Mouse (Mus musculus): Measurements from ENCODE around the gene Btg4. TPM values are rescaled to one million over a fixed set of nuclear protein-coding genes. Genes with fewer than 3 reads are reported as not detected.
A peak's percentile ranks its signal among the peaks of the same experiment; 100 is the strongest.

Gene Btg4
- total RNA-seq, 1 experiment = not detected

DNA sequence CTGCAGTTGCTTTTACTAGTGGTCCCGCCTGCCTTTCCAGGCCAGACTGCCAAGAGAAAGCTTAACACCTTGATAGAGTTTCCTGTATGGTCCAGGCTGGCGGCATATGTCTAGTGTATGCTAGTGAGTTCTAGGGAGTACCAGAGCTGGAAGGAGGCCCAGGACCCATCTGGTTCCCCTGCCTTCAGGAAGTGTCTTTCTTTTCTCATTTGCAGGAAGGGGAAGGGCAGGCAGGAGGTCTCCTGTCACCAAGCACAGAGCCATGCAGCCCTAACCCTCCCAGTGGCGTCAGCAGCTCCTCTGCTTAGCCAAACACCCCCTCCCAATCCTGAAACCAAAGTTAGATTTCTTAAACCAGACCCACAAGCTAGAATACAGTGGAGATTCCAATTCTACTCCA lies 15.1 kb downstream of the Btg4 start:
- H3K4me1 ChIP-seq (ENCODE audit: control insufficient read depth in 2 of 2, insufficient read depth in 2 of 2, low read length in 2 of 2, poor library complexity in 1 of 2) = 0 out of 4 replicates have a peak, but pooled peaks cover 1 to 2% of the 10 kb centered on the region in 2 experiments
- H3K36me3 ChIP-seq (ENCODE audit: control insufficient read depth, insufficient read depth, low read length, poor library complexity, severe bottlenecking) = no peaks in the 10 kb centered on the region
- H3K9ac ChIP-seq (ENCODE audit: insufficient read depth, low read depth, low read length, poor library complexity, severe bottlenecking) = no peak overlapping the region
- H3K27ac ChIP-seq (ENCODE audit: insufficient read depth, low read depth, low read length, poor library complexity, severe bottlenecking) = no peak overlapping the region
- no peaks in the 10 kb centered on the region for H3K9me3 ChIP-seq (ENCODE audit: control insufficient read depth, insufficient read depth, low read depth, low read length)
- DNase-seq (ENCODE audit: low read depth, low spot score) = peak; percentile 4
- TF ChIP-seq HCFC1 (IDR thresholded peaks at IDR 0.05; ENCODE audit: borderline replicate concordance, insufficient read depth, low read length) = no peak
- TF ChIP-seq ZNF384 (IDR thresholded peaks at IDR 0.05; ENCODE audit: low read depth, low read length) = no peak
- TF ChIP-seq CHD2 (IDR thresholded peaks at IDR 0.05; ENCODE audit: low read depth, low read length) = no peak
- TF ChIP-seq MAFK (IDR thresholded peaks at IDR 0.05; ENCODE audit: insufficient read depth, low read depth, low read length) = no peak
- H3K4me3 ChIP-seq (ENCODE audit: insufficient read depth in 1 of 2, low read depth in 1 of 2, low read length in 2 of 2, poor library complexity in 1 of 2, severe bottlenecking in 1 of 2) = peak overlapping the region in 1 of 2 experiments; percentile 36; a peak in 1 of 4 replicates
- in situ Hi-C loops (cut with MboI; ENCODE audit: low sequenced_read_pairs in 2 of 2, unreplicated experiment in 2 of 2) = no loop called here

DNA sequence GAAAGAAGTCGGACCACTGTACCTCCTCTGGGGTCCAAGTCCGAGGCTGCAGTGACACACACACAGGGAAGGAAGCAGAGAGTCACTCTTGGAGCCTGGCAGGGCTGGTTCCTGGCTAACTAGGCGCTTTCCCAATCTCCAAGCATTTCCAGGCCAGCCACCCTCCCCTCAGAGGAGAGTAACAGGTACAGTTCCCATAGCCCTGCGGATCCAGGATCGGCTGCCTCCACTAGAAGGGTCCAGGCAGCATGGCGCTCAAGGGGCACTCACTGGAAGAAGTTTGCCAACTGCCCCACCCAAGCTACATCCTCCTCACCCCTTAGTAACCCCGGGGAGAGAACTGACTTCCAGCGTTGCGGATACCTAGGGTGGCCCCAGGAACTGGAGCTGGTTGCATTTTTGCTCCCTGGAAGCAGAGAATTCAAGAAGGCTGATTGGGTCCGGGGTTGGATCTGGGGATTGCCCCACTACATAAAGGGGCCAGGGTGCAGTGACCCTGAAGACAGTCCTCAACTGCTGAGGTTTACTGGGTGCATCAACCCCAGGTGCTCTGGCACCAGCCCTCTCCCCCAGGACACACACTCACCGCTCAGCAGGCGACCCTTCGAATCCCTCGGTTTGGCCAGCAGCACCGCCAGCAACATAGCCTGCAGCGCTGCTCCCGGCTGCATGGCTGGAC lies 15.7 kb downstream of the Btg4 start:
- in situ Hi-C loops (cut with MboI; ENCODE audit: low sequenced_read_pairs in 2 of 2, unreplicated experiment in 2 of 2) = no loop called here
- Histone ChIP-seq H3K27ac (ENCODE audit: insufficient read depth, low read depth, low read length, poor library complexity, severe bottlenecking) (no peak overlapping the region), H3K9me3 (ENCODE audit: control insufficient read depth, insufficient read depth, low read depth, low read length) (no peaks in the 10 kb centered on the region), H3K4me1 (ENCODE audit: control insufficient read depth in 2 of 2, insufficient read depth in 2 of 2, low read length in 2 of 2, poor library complexity in 1 of 2) (0 out of 4 replicates have a peak, but pooled peaks cover 1 to 2% of the 10 kb centered on the region in 2 experiments), H3K9ac (ENCODE audit: insufficient read depth, low read depth, low read length, poor library complexity, severe bottlenecking) (peak overlapping the region; percentile 16; the same call in 1 of the 2 replicates), H3K4me3 (ENCODE audit: insufficient read depth in 1 of 2, low read depth in 1 of 2, low read length in 2 of 2, poor library complexity in 1 of 2, severe bottlenecking in 1 of 2) (peak overlapping the region; percentile 67 to 79), H3K36me3 (ENCODE audit: control insufficient read depth, insufficient read depth, low read length, poor library complexity, severe bottlenecking) (no peaks in the 10 kb centered on the region)
- DNase-seq (ENCODE audit: low read depth, low spot score) = peak; percentile 11
- no peak for TF ChIP-seq HCFC1 (IDR thresholded peaks at IDR 0.05; ENCODE audit: borderline replicate concordance, insufficient read depth, low read length)
- TF ChIP-seq CHD2 (IDR thresholded peaks at IDR 0.05; ENCODE audit: low read depth, low read length) = no peak
- TF ChIP-seq ZNF384 (IDR thresholded peaks at IDR 0.05; ENCODE audit: low read depth, low read length) = no peak
- TF ChIP-seq ZC3H11A (IDR thresholded peaks at IDR 0.05; ENCODE audit: borderline replicate concordance, low read depth, low read length) = no peak

- Histone ChIP-seq H3K27ac (ENCODE audit: insufficient read depth, low read depth, low read length, poor library complexity, severe bottlenecking) (no peak within 1 kb of the TSS), H3K9me3 (ENCODE audit: control insufficient read depth, insufficient read depth, low read depth, low read length) (no peaks in the 10 kb centered on the region), H3K36me3 (ENCODE audit: control insufficient read depth, insufficient read depth, low read length, poor library complexity, severe bottlenecking) (no peaks in the 10 kb centered on the region), H3K4me3 (ENCODE audit: insufficient read depth in 1 of 2, low read depth in 1 of 2, low read length in 2 of 2, poor library complexity in 1 of 2, severe bottlenecking in 1 of 2) (peak within 1 kb of the TSS; percentile 67 to 79), H3K9ac (ENCODE audit: insufficient read depth, low read depth, low read length, poor library complexity, severe bottlenecking) (peak within 1 kb of the TSS; percentile 16; the same call in 1 of the 2 replicates), H3K4me1 (ENCODE audit: control insufficient read depth in 2 of 2, insufficient read depth in 2 of 2, low read length in 2 of 2, poor library complexity in 1 of 2) (0 out of 4 replicates have a peak, but pooled peaks cover 1 to 2% of the 10 kb centered on the region in 2 experiments)
- peak; percentile 62 for DNase-seq (ENCODE audit: low read depth, low spot score)
- in situ Hi-C loops (cut with MboI; ENCODE audit: low sequenced_read_pairs in 2 of 2, unreplicated experiment in 2 of 2) = no loop called here
- TF ChIP-seq HCFC1 (IDR thresholded peaks at IDR 0.05; ENCODE audit: borderline replicate concordance, insufficient read depth, low read length) = no peak
- TF ChIP-seq MAFK (IDR thresholded peaks at IDR 0.05; ENCODE audit: insufficient read depth, low read depth, low read length) = peak; percentile 59
Measured at GRCm38 (mm10) chr9:51076979-51077315, 16.2 kb downstream of the Btg4 start, which contains the start of gene Layn. Gene Layn (minus strand): TSS chr9:51077094.

GRCm38 (mm10) chr9:51081614-51082013 lies 20.9 kb downstream of the Btg4 start:
- no peak for DNase-seq (ENCODE audit: low read depth, low spot score)
- Histone ChIP-seq H3K36me3 (ENCODE audit: control insufficient read depth, insufficient read depth, low read length, poor library complexity, severe bottlenecking) (no peaks in the 10 kb centered on the region), H3K9me3 (ENCODE audit: control insufficient read depth, insufficient read depth, low read depth, low read length) (no peaks in the 10 kb centered on the region), H3K4me1 (ENCODE audit: control insufficient read depth in 2 of 2, insufficient read depth in 2 of 2, low read length in 2 of 2, poor library complexity in 1 of 2) (0 out of 4 replicates have a peak, but pooled peaks cover 1 to 2% of the 10 kb centered on the region in 2 experiments), H3K27ac (ENCODE audit: insufficient read depth, low read depth, low read length, poor library complexity, severe bottlenecking) (no peak overlapping the region), H3K9ac (ENCODE audit: insufficient read depth, low read depth, low read length, poor library complexity, severe bottlenecking) (no peak overlapping the region), H3K4me3 (ENCODE audit: insufficient read depth in 1 of 2, low read depth in 1 of 2, low read length in 2 of 2, poor library complexity in 1 of 2, severe bottlenecking in 1 of 2) (no peak overlapping the region)
- in situ Hi-C loops (cut with MboI; ENCODE audit: low sequenced_read_pairs in 2 of 2, unreplicated experiment in 2 of 2) = no loop called here
- no peak for TF ChIP-seq HCFC1 (IDR thresholded peaks at IDR 0.05; ENCODE audit: borderline replicate concordance, insufficient read depth, low read length)
- no peak for TF ChIP-seq ZC3H11A (IDR thresholded peaks at IDR 0.05; ENCODE audit: borderline replicate concordance, low read depth, low read length)
- no peak for TF ChIP-seq MAFK (IDR thresholded peaks at IDR 0.05; ENCODE audit: insufficient read depth, low read depth, low read length)
- TF ChIP-seq ZNF384 (IDR thresholded peaks at IDR 0.05; ENCODE audit: low read depth, low read length) = no peak

- no peak overlapping the region for H3K27ac ChIP-seq (ENCODE audit: insufficient read depth, low read depth, low read length, poor library complexity, severe bottlenecking)
- H3K4me3 ChIP-seq (ENCODE audit: insufficient read depth in 1 of 2, low read depth in 1 of 2, low read length in 2 of 2, poor library complexity in 1 of 2, severe bottlenecking in 1 of 2) = no peak overlapping the region
- H3K9ac ChIP-seq (ENCODE audit: insufficient read depth, low read depth, low read length, poor library complexity, severe bottlenecking) = no peak overlapping the region
- no peaks in the 10 kb centered on the region for H3K36me3 ChIP-seq (ENCODE audit: control insufficient read depth, insufficient read depth, low read length, poor library complexity, severe bottlenecking)
- TF ChIP-seq ZNF384 (IDR thresholded peaks at IDR 0.05; ENCODE audit: low read depth, low read length) = no peak
- TF ChIP-seq ZC3H11A (IDR thresholded peaks at IDR 0.05; ENCODE audit: borderline replicate concordance, low read depth, low read length) = no peak
- no peak for TF ChIP-seq HCFC1 (IDR thresholded peaks at IDR 0.05; ENCODE audit: borderline replicate concordance, insufficient read depth, low read length)
- TF ChIP-seq CHD2 (IDR thresholded peaks at IDR 0.05; ENCODE audit: low read depth, low read length) = no peak
- TF ChIP-seq MAFK (IDR thresholded peaks at IDR 0.05; ENCODE audit: insufficient read depth, low read depth, low read length) = no peak
- H3K4me1 ChIP-seq (ENCODE audit: control insufficient read depth in 2 of 2, insufficient read depth in 2 of 2, low read length in 2 of 2, poor library complexity in 1 of 2) = no peaks in the 10 kb centered on the region
- in situ Hi-C loops (cut with MboI; ENCODE audit: low sequenced_read_pairs in 2 of 2, unreplicated experiment in 2 of 2) = no loop called here
- no peaks in the 10 kb centered on the region for H3K9me3 ChIP-seq (ENCODE audit: control insufficient read depth, insufficient read depth, low read depth, low read length)
- DNase-seq (ENCODE audit: low read depth, low spot score) = no peak
Measured at GRCm38 (mm10) chr9:51093697-51094096, 33.0 kb downstream of the Btg4 start.
